Mouse (Mus musculus): Measurements from ENCODE around the gene Dhx40.

- TF ChIP-seq CTCF (IDR thresholded peaks at IDR 0.05; ENCODE audit: low read depth, low read length) (no peak), GATA1 (IDR thresholded peaks at IDR 0.05; ENCODE audit: borderline replicate concordance, low read length) (no peak), TAL1 (conservative IDR thresholded peaks at IDR 0.05; ENCODE audit: low read depth, low read length) (no peak), POLR2AphosphoS5 (IDR thresholded peaks at IDR 0.05; ENCODE audit: insufficient replicate concordance, low read depth, low read length) (no peak)
These were observed 68.6 kb downstream of the Dhx40 start for GRCm38 (mm10) chr11:86738956-86739355.

All from G1E (cell line).